Mouse (Mus musculus): ENCODE measurements at regions not wholly inside any gene's neighbourhood (a gene's known extent, or its start where the extent isn't known, plus 50 kb on each side); places are given as distances from the start of the nearest gene placed in this dataset.

DNA sequence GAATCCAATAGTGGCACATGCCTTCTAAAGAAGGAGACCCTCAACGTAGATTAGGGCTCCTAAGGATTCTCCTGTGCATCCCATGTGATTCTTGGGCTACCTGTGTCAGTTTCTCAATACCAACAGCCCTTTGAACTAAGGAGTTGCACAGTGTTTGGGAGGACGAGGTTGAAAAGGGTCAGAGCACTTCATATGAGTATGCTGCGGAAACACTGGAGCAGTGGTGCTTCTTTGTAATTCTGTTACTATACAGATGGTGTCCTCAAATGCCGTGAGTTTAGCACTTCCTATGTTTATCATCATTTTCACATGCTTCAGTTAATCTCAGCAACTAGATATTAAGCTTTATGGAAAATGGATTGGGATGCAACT, 592.3 kb downstream of the Serpinb8 start:
- Histone ChIP-seq H3K27ac (ENCODE audit: low read depth) (no peak overlapping the region), H3K9ac (no peak overlapping the region), H3K4me3 (ENCODE audit: low read depth, low read length) (no peak overlapping the region), H3K27me3 (ENCODE audit: insufficient read depth, low read length) (no peaks in the 10 kb centered on the region), H3K4me2 (no peak overlapping the region), H3K9me3 (ENCODE audit: low read depth, low read length) (no peaks in the 10 kb centered on the region), H3K4me1 (ENCODE audit: insufficient read depth) (no peaks in the 10 kb centered on the region), H3K36me3 (ENCODE audit: insufficient read depth) (no peaks in the 10 kb centered on the region)
- ATAC-seq (ENCODE audit: insufficient read depth) (no peak), DNase-seq (no peak)
- TF ChIP-seq CTCF (IDR thresholded peaks at IDR 0.05; ENCODE audit: low read depth): no peak
- WGBS: 38% methylated on average over 4 of the region's 4 CpGs

DNA sequence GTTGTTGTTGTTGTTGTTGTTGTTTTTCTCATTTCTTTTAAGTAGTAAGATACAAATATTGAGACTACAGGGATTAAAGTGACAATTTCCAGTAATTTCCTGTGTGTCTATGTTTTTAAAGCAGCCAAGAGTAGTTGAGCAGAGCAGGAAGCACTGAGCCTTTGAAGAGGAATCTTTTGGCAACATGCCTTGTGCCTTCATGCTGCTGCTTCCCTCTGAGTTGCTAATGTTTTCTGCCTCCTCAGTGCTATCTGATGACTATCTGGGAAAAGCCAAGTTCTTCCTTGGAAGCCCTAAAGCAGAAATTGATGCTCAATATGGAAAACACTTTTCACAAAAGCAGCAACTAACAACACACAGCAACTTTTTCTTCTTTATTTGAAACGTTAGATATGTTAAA, 634.2 kb downstream of the Serpinb8 start:
- ATAC-seq (ENCODE audit: insufficient read depth) (peak; percentile 79; the same call in 1 of the 2 replicates), DNase-seq (peak; percentile 79)
- Histone ChIP-seq H3K9ac (no peak overlapping the region), H3K36me3 (ENCODE audit: insufficient read depth) (no peaks in the 10 kb centered on the region), H3K4me3 (ENCODE audit: low read depth, low read length) (no peak overlapping the region), H3K27me3 (ENCODE audit: insufficient read depth, low read length) (no peaks in the 10 kb centered on the region), H3K27ac (ENCODE audit: low read depth) (no peak overlapping the region), H3K4me1 (ENCODE audit: insufficient read depth) (no peaks in the 10 kb centered on the region), H3K9me3 (ENCODE audit: low read depth, low read length) (no peaks in the 10 kb centered on the region), H3K4me2 (no peak overlapping the region)
- WGBS: 47% methylated on average over 1 of the region's 1 CpGs
- TF ChIP-seq CTCF (IDR thresholded peaks at IDR 0.05; ENCODE audit: low read depth): no peak

DNA sequence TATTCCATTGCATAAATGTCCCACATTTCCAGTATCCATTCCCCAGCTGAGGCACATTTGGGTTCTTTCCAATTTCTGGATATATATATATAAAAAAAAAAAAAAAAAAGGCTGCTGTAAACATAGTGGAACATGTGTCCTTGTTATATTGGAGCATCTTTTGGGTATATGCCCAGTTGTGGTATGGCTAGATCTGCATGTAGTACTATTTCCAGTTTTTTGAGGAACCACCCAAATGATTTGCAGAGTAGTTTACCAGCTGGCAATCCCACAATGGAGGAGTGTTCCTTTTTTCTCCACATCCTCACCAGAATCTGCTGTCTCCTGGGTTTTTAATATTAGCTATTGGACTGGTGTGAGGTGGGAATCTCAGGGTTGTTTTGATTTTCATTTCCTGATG, 650.3 kb downstream of the Serpinb8 start:
- Histone ChIP-seq H3K36me3 (ENCODE audit: insufficient read depth) (no peaks in the 10 kb centered on the region), H3K27me3 (ENCODE audit: insufficient read depth, low read length) (no peaks in the 10 kb centered on the region), H3K4me3 (ENCODE audit: low read depth, low read length) (no peak overlapping the region), H3K9ac (no peak overlapping the region), H3K9me3 (ENCODE audit: low read depth, low read length) (no peaks in the 10 kb centered on the region), H3K27ac (ENCODE audit: low read depth) (no peak overlapping the region), H3K4me2 (no peak overlapping the region), H3K4me1 (ENCODE audit: insufficient read depth) (no peaks in the 10 kb centered on the region)
- ATAC-seq (ENCODE audit: insufficient read depth): no peak
- no peak for TF ChIP-seq CTCF (IDR thresholded peaks at IDR 0.05; ENCODE audit: low read depth)
- no peak for DNase-seq

DNA sequence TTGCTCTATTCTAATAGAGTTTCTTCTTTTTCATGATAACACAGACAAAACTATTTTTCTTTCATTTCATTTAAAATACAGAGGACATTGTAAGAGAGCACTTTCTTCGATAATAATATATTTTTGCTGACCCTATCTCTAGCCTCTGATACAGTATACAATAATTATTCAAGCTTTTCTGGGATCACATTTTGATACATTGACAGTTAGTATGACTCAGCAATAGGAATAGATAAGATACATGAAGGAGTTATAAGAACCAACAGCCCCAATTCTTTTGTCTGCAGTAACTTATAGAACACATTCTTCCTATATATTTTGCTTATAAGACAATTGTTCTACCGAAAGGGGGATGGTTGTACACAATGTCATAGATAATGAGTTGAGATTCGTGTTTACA, 665.3 kb downstream of the Serpinb8 start:
- no peaks in the 10 kb centered on the region for H3K27me3 ChIP-seq (ENCODE audit: insufficient read depth, low read length)
- no peak for ATAC-seq (ENCODE audit: insufficient read depth)
- 79% methylated on average over 3 of the region's 3 CpGs for whole genome bisulfite sequencing
- no peak overlapping the region for H3K27ac ChIP-seq (ENCODE audit: low read depth)
- DNase-seq: no peak
- H3K4me2 ChIP-seq: no peak overlapping the region
- no peak for TF ChIP-seq CTCF (IDR thresholded peaks at IDR 0.05; ENCODE audit: low read depth)
- H3K4me1 ChIP-seq (ENCODE audit: insufficient read depth): no peaks in the 10 kb centered on the region
- H3K9me3 ChIP-seq (ENCODE audit: low read depth, low read length): no peaks in the 10 kb centered on the region
- H3K36me3 ChIP-seq (ENCODE audit: insufficient read depth): no peaks in the 10 kb centered on the region
- H3K4me3 ChIP-seq (ENCODE audit: low read depth, low read length): no peak overlapping the region
- H3K9ac ChIP-seq: no peak overlapping the region

DNA sequence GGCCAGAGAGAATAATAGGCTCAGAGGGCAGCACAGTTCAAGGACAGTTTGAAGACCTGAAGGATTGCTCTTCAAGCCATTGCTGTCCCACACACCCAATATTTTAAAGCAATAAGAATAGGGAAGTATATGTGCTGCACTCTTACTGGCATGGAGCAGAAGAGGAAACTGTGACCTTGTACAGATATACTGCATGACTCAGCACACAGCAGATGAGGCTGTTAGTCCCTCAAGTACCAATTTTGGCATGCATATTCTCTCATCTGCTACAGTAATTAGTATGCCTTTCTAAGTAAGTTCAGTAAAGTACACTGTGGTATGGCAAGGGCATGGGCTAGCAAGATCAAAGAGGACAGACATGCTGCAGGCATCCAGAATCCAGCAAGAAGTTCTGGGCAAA, 669.5 kb downstream of the Serpinb8 start:
- no peak overlapping the region for H3K4me3 ChIP-seq (ENCODE audit: low read depth, low read length)
- H3K27ac ChIP-seq (ENCODE audit: low read depth): no peak overlapping the region
- H3K36me3 ChIP-seq (ENCODE audit: insufficient read depth): no peaks in the 10 kb centered on the region
- DNase-seq: no peak
- H3K9me3 ChIP-seq (ENCODE audit: low read depth, low read length): no peaks in the 10 kb centered on the region
- no peak overlapping the region for H3K9ac ChIP-seq
- ATAC-seq (ENCODE audit: insufficient read depth): no peak
- no peaks in the 10 kb centered on the region for H3K4me1 ChIP-seq (ENCODE audit: insufficient read depth)
- no peak overlapping the region for H3K4me2 ChIP-seq
- TF ChIP-seq CTCF (IDR thresholded peaks at IDR 0.05; ENCODE audit: low read depth): no peak
- H3K27me3 ChIP-seq (ENCODE audit: insufficient read depth, low read length): no peaks in the 10 kb centered on the region

DNA sequence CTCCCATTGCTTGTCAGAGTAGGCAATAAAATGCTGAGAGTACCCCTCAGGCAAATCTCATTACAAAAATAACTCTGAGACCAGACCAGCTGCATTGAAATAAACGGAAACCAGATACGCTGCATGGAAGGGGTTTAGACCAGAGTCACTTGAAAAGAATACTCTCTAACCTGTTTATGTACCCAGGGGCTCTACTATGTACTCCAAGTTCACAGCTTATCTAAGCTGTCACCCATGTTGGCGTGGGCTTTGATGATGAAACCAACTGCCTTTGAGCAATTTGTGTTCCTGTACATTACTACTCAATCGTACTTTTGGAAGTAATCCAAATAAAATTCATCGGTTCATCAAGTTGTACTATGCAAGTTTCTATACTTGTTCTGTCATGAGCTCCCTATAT, 692.3 kb downstream of the Serpinb8 start:
- Histone ChIP-seq H3K27me3 (ENCODE audit: insufficient read depth, low read length) (no peaks in the 10 kb centered on the region), H3K36me3 (ENCODE audit: insufficient read depth) (no peaks in the 10 kb centered on the region), H3K27ac (ENCODE audit: low read depth) (no peak overlapping the region), H3K4me1 (ENCODE audit: insufficient read depth) (no peaks in the 10 kb centered on the region), H3K9me3 (ENCODE audit: low read depth, low read length) (no peaks in the 10 kb centered on the region), H3K9ac (no peak overlapping the region), H3K4me3 (ENCODE audit: low read depth, low read length) (no peak overlapping the region), H3K4me2 (no peak overlapping the region)
- no peak for TF ChIP-seq CTCF (IDR thresholded peaks at IDR 0.05; ENCODE audit: low read depth)
- ATAC-seq (ENCODE audit: insufficient read depth) (no peak), DNase-seq (no peak)
- WGBS: 67% methylated on average over 5 of the region's 5 CpGs

DNA sequence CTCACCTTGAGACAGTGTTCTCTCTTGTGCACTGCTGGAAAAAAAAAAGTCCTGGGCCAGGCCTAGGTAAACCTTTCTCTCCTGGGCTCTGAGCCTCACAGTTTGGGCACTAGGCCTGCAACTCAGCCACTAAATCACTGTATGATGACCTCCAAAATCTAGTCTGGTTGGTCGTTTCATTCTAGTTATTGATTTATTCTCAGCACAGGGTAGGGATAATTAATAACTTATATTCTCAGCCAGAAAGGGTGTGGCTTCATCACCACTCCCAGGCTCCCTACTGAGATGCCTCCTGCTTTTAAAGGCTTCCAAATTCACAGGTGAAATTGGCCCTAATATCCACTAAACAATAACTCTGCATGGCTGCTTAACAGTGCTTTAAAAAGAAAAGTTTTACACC, 696.8 kb downstream of the Serpinb8 start:
- Histone ChIP-seq H3K36me3 (ENCODE audit: insufficient read depth) (no peaks in the 10 kb centered on the region), H3K4me1 (ENCODE audit: insufficient read depth) (no peaks in the 10 kb centered on the region), H3K9me3 (ENCODE audit: low read depth, low read length) (no peaks in the 10 kb centered on the region), H3K4me2 (no peak overlapping the region), H3K27me3 (ENCODE audit: insufficient read depth, low read length) (no peaks in the 10 kb centered on the region), H3K9ac (no peak overlapping the region), H3K4me3 (ENCODE audit: low read depth, low read length) (no peak overlapping the region), H3K27ac (ENCODE audit: low read depth) (no peak overlapping the region)
- no peak for TF ChIP-seq CTCF (IDR thresholded peaks at IDR 0.05; ENCODE audit: low read depth)
- ATAC-seq (ENCODE audit: insufficient read depth): no peak
- 49% methylated on average over 1 of the region's 1 CpGs for WGBS
- DNase-seq: no peak

All from lung, embryonic 14.5 days (tissue).